Mouse (Mus musculus) cortical plate, adult 2 months (tissue): ENCODE measurements around the gene Nat8f2.
"Not testable (repeated sequence)": the region's sequence is repeated elsewhere in the genome, so short reads cannot be mapped to it uniquely, and the experiment has no call there.

Source experiments
- CTCF ChIP-seq: fragments of 200-500 bp; IDR thresholded peaks from 2 replicates; pipeline ENCODE4 v1.5.1; 2011; ENCODE audit warnings: mild to moderate bottlenecking, control low read depth, low read length; ENCODE audit not compliant: insufficient read depth; ENCODE audit errors: extremely low read depth
- POLR2A ChIP-seq: fragments of 200-500 bp; IDR thresholded peaks from 2 replicates; pipeline ENCODE4 v1.6.1; 2011; ENCODE audit warnings: mild to moderate bottlenecking, low read length, control low read depth; ENCODE audit not compliant: insufficient read depth; ENCODE audit errors: extremely low read depth

- not testable (repeated sequence) for TF ChIP-seq CTCF, POLR2A
Observed at GRCm38 (mm10) chr6:85898596-85899475, 29.9 kb upstream of the Nat8f2 start.
